Mouse (Mus musculus): ENCODE measurements at regions not wholly inside any gene's neighbourhood (a gene's known extent, or its start where the extent isn't known, plus 50 kb on each side); places are given as distances from the start of the nearest gene placed in this dataset.

GRCm38 (mm10) chr16:84603465-84604205, 88.7 kb downstream of the A730009L09Rik start:
- TF ChIP-seq CTCF (IDR thresholded peaks at IDR 0.05) = no peak
- no peak for TF ChIP-seq EP300 (IDR thresholded peaks at IDR 0.05)

All from lung, postnatal 0 days (tissue).